Mouse (Mus musculus): Measurements from ENCODE around the gene Smagp.

- peak; percentile 49; the same call in 1 of the 2 replicates for TF ChIP-seq CTCF (conservative IDR thresholded peaks at IDR 0.05; ENCODE audit: insufficient read depth, insufficient read length, low read depth, low read length)
- TF ChIP-seq POLR2A (IDR thresholded peaks at IDR 0.05; ENCODE audit: low read depth, low read length) = no peak
Measured at GRCm38 (mm10) chr15:100600047-100600695, 36.6 kb downstream of the Smagp start.
